Mouse (Mus musculus) MEL (cell line): ENCODE results near the gene Npcd. TPM values are rescaled to one million over a fixed set of nuclear protein-coding genes. Genes with fewer than 3 reads are reported as not detected.

Experiments
- DNase-seq: peaks from one replicate; pipeline ENCODE4 v3.0.0; 2011; ENCODE audit warnings: low read depth, low spot score
- H3K27ac ChIP-seq: 2 replicates; pipeline ENCODE4 v1.5.1; 2012; ENCODE audit warnings: low read depth, mild to moderate bottlenecking, control low read depth, low read length, moderate library complexity; ENCODE audit not compliant: control insufficient read depth
- H3K27me3 ChIP-seq, 2 experiments: fragments of 150-350 bp in 1 of 2; sonication (generic) in 1 of 2; 2 replicates each; pipeline ENCODE4 v1.6.1; 2012; ENCODE audit warnings: low read length in 2 of 2, mild to moderate bottlenecking in 2 of 2, improper control_type of control experiment in 1 of 2, moderate library complexity in 1 of 2; ENCODE audit not compliant: insufficient read depth in 2 of 2, control insufficient read depth in 1 of 2
- H3K36me3 ChIP-seq, 2 experiments: 2 replicates each; pipeline ENCODE4 v1.6.1; 2012 to 2014; ENCODE audit warnings: low read length in 2 of 2, improper control_type of control experiment in 1 of 2, inconsistent platforms in 1 of 2, mild to moderate bottlenecking in 1 of 2; ENCODE audit not compliant: insufficient read depth in 2 of 2, control insufficient read depth in 1 of 2
- H3K4me1 ChIP-seq, 2 experiments: fragments of 150-350 bp in 1 of 2; sonication (generic) in 1 of 2; 2 replicates each; pipeline ENCODE4 v1.6.1; 2012; ENCODE audit warnings: low read length in 2 of 2, improper control_type of control experiment in 1 of 2, mild to moderate bottlenecking in 1 of 2; ENCODE audit not compliant: insufficient read depth in 2 of 2, control insufficient read depth in 1 of 2
- H3K4me3 ChIP-seq, 2 experiments: fragments of 150-350 bp in 1 of 2; sonication (generic) in 1 of 2; 2 replicates each; pipeline ENCODE4 v1.5.1; 2012; ENCODE audit warnings: low read depth in 2 of 2, low read length in 2 of 2, mild to moderate bottlenecking in 2 of 2, moderate library complexity in 2 of 2, control low read depth in 1 of 2, improper control_type of control experiment in 1 of 2; ENCODE audit not compliant: control insufficient read depth in 1 of 2, insufficient read depth in 1 of 2
- H3K79me2 ChIP-seq: 2 replicates; pipeline ENCODE4 v1.6.1; 2012; ENCODE audit warnings: mild to moderate bottlenecking, low read length, moderate library complexity; ENCODE audit not compliant: control insufficient read depth, poor library complexity, insufficient read depth
- H3K9ac ChIP-seq: 2 replicates; pipeline ENCODE4 v1.6.1; 2012; ENCODE audit warnings: low read depth, mild to moderate bottlenecking, control low read depth, low read length, moderate library complexity; ENCODE audit not compliant: control insufficient read depth, poor library complexity, severe bottlenecking
- H3K9me3 ChIP-seq: fragments of 150-350 bp; sonication (generic); replicated peaks from 2 replicates; pipeline ENCODE4 v1.6.1; 2012; ENCODE audit warnings: mild to moderate bottlenecking, low read length, improper control_type of control experiment, moderate library complexity; ENCODE audit not compliant: insufficient read depth
- CHD1 ChIP-seq: IDR thresholded peaks from 2 replicates; pipeline ENCODE4 v1.6.1; 2012; ENCODE audit warnings: low read depth, mild to moderate bottlenecking, inconsistent platforms, low read length, improper control_type of control experiment
- CHD2 ChIP-seq: IDR thresholded peaks from 2 replicates; pipeline ENCODE4 v1.6.1; 2011; ENCODE audit warnings: low read length, improper control_type of control experiment
- CTCF ChIP-seq, 3 experiments: IDR thresholded peaks in 2 of 3; conservative IDR thresholded peaks in 1 of 3; 2 replicates each; pipeline ENCODE4 v1.5.1; 2011 to 2012; ENCODE audit warnings: low read length in 3 of 3, low read depth in 2 of 3, mild to moderate bottlenecking in 2 of 3, improper control_type of control experiment in 1 of 3, inconsistent platforms in 1 of 3, mixed read lengths in 1 of 3, moderate library complexity in 1 of 3; ENCODE audit not compliant: control insufficient read depth in 1 of 3, insufficient read depth in 1 of 3, poor library complexity in 1 of 3, severe bottlenecking in 1 of 3
- ELF1 ChIP-seq: IDR thresholded peaks from 2 replicates; pipeline ENCODE4 v1.6.1; 2014; ENCODE audit warnings: low read depth, mild to moderate bottlenecking, inconsistent platforms, low read length, improper control_type of control experiment, moderate library complexity
- EP300 ChIP-seq, 2 experiments: IDR thresholded peaks; 2 replicates each; pipeline ENCODE4 v1.6.1; 2011; ENCODE audit warnings: improper control_type of control experiment in 2 of 2, low read length in 2 of 2, low read depth in 1 of 2, mild to moderate bottlenecking in 1 of 2
- ETS1 ChIP-seq: IDR thresholded peaks from 2 replicates; pipeline ENCODE4 v1.6.1; 2012; ENCODE audit warnings: low read depth, mild to moderate bottlenecking, inconsistent platforms, low read length, improper control_type of control experiment, moderate library complexity
- GABPA ChIP-seq: IDR thresholded peaks from 2 replicates; pipeline ENCODE4 v1.6.1; 2012; ENCODE audit warnings: low read depth, mild to moderate bottlenecking, inconsistent platforms, low read length, improper control_type of control experiment, moderate library complexity
- HCFC1 ChIP-seq: IDR thresholded peaks from 2 replicates; pipeline ENCODE4 v1.6.1; 2012; ENCODE audit warnings: low read depth, mild to moderate bottlenecking, inconsistent platforms, low read length, improper control_type of control experiment, moderate library complexity
- JUND ChIP-seq: IDR thresholded peaks from 2 replicates; pipeline ENCODE4 v1.6.1; 2011; ENCODE audit warnings: low read depth, mild to moderate bottlenecking, improper control_type of control experiment, low read length
- KAT2A ChIP-seq: conservative IDR thresholded peaks from 2 replicates; pipeline ENCODE4 v1.6.1; 2012; ENCODE audit warnings: low read depth, low read length, improper control_type of control experiment, inconsistent platforms
- MAFK ChIP-seq: IDR thresholded peaks from 2 replicates; pipeline ENCODE4 v1.6.1; 2011; ENCODE audit warnings: low read depth, mild to moderate bottlenecking, low read length, improper control_type of control experiment, borderline replicate concordance
- MAX ChIP-seq: IDR thresholded peaks from 2 replicates; pipeline ENCODE4 v1.6.1; 2011; ENCODE audit warnings: low read length, improper control_type of control experiment
- MAZ ChIP-seq: IDR thresholded peaks from 2 replicates; pipeline ENCODE4 v1.6.1; 2012; ENCODE audit warnings: low read depth, mild to moderate bottlenecking, inconsistent platforms, low read length, improper control_type of control experiment
- MXI1 ChIP-seq: IDR thresholded peaks from 2 replicates; pipeline ENCODE4 v1.6.1; 2011; ENCODE audit warnings: mild to moderate bottlenecking, low read depth, low read length, improper control_type of control experiment
- MYB ChIP-seq: IDR thresholded peaks from 2 replicates; pipeline ENCODE4 v1.6.1; 2011; ENCODE audit warnings: mild to moderate bottlenecking, low read depth, low read length, improper control_type of control experiment
- MYC ChIP-seq: IDR thresholded peaks from 2 replicates; pipeline ENCODE4 v1.6.1; 2011; ENCODE audit warnings: low read depth, mild to moderate bottlenecking, low read length, improper control_type of control experiment, moderate library complexity
- NELFE ChIP-seq: IDR thresholded peaks from 2 replicates; pipeline ENCODE4 v1.6.1; 2011; ENCODE audit warnings: low read depth, low read length, improper control_type of control experiment
- NRF1 ChIP-seq: IDR thresholded peaks from 2 replicates; pipeline ENCODE4 v1.6.1; 2014; ENCODE audit warnings: low read depth, mild to moderate bottlenecking, inconsistent platforms, low read length, improper control_type of control experiment, moderate library complexity; ENCODE audit not compliant: poor library complexity, insufficient read depth, severe bottlenecking
- POLR2A ChIP-seq, 2 experiments: IDR thresholded peaks; 2 replicates each; pipeline ENCODE4 v1.6.1; 2011 to 2012; ENCODE audit warnings: low read length in 2 of 2, mild to moderate bottlenecking in 2 of 2, control low read depth in 1 of 2, improper control_type of control experiment in 1 of 2, low read depth in 1 of 2, moderate library complexity in 1 of 2; ENCODE audit not compliant: control insufficient read depth in 1 of 2, insufficient read depth in 1 of 2, poor library complexity in 1 of 2
- POLR2AphosphoS2 ChIP-seq: IDR thresholded peaks from 2 replicates; pipeline ENCODE4 v1.6.1; 2011; ENCODE audit warnings: low read length, improper control_type of control experiment
- POLR2AphosphoS5 ChIP-seq: IDR thresholded peaks from 2 replicates; pipeline ENCODE4 v1.6.1; 2012; ENCODE audit warnings: low read depth, borderline replicate concordance, mild to moderate bottlenecking, inconsistent platforms, low read length, moderate library complexity, mixed read lengths
- SMC3 ChIP-seq: IDR thresholded peaks from 2 replicates; pipeline ENCODE4 v1.6.1; 2011; ENCODE audit warnings: low read depth, low read length, improper control_type of control experiment
- TAL1 ChIP-seq: IDR thresholded peaks from 2 replicates; pipeline ENCODE4 v1.6.1; 2012; ENCODE audit warnings: mild to moderate bottlenecking, inconsistent platforms, low read length, moderate library complexity, mixed read lengths
- TCF12 ChIP-seq: IDR thresholded peaks from 2 replicates; pipeline ENCODE4 v1.6.1; 2014; ENCODE audit warnings: low read depth, mild to moderate bottlenecking, inconsistent platforms, low read length, improper control_type of control experiment, moderate library complexity
- UBTF ChIP-seq: IDR thresholded peaks from 2 replicates; pipeline ENCODE4 v1.6.1; 2012; ENCODE audit warnings: low read depth, mild to moderate bottlenecking, inconsistent platforms, low read length, improper control_type of control experiment, moderate library complexity, borderline replicate concordance; ENCODE audit not compliant: insufficient read depth
- USF1 ChIP-seq: IDR thresholded peaks from 2 replicates; pipeline ENCODE4 v1.6.1; 2014; ENCODE audit warnings: low read depth, mild to moderate bottlenecking, inconsistent platforms, low read length, improper control_type of control experiment, moderate library complexity
- ZC3H11A ChIP-seq: IDR thresholded peaks from 2 replicates; pipeline ENCODE4 v1.6.1; 2012; ENCODE audit warnings: low read depth, mild to moderate bottlenecking, inconsistent platforms, low read length, improper control_type of control experiment
- ZKSCAN1 ChIP-seq: IDR thresholded peaks from 2 replicates; pipeline ENCODE4 v1.6.1; 2012; ENCODE audit warnings: low read depth, mild to moderate bottlenecking, inconsistent platforms, low read length, improper control_type of control experiment, moderate library complexity
- ZMIZ1 ChIP-seq: IDR thresholded peaks from 2 replicates; pipeline ENCODE4 v1.6.1; 2012; ENCODE audit warnings: low read depth, mild to moderate bottlenecking, inconsistent platforms, low read length, improper control_type of control experiment, moderate library complexity
- polyA plus RNA-seq, 2 experiments: library from polyadenylated mRNA; stranded (reverse) in 1 of 2; unstranded in 1 of 2; fragments of >175 nt in 1 of 2; fragments of >200 nt in 1 of 2; gene quantifications; 2 replicates each; pipeline versions ENCODE4 v1.2.1 to v1.2.4; 2012; ENCODE audit warnings: low replicate concordance in 2 of 2, low read depth in 1 of 2; ENCODE audit not compliant: insufficient read length in 2 of 2, insufficient read depth in 1 of 2, missing spikeins in 1 of 2
- total RNA-seq: library from RNA; depleted of rRNA; stranded (reverse); fragments of 300-350 nt; gene quantifications from 2 replicates; pipeline ENCODE4 v1.2.3, GENCODE M21; 2012

Gene Npcd
- total and polyA plus RNA-seq, 3 experiments: not detected

DNA sequence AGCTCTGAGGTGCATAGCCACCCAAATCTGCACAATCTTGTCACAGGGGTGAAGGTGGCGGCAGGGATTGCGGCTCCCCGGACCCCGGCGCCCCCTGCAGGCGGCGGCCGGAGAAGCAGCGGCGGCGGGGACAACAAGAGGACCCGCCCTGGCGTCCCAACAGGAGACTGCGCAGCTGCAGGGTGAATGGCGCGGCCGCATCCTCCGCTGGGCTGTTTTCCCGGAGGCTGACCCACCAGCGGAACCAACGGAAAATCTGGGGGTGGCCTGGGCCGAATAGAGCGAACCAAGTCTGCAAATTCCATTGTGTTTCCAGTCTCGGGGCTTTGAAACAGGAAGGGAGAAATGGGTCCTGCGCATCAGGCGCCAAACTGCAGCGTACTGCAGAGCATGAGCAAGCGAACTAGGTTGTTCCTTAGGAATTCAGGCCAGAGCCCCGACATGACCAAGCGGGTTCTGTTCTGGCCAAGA, 49.4 kb upstream of the Npcd start (continued):
- TF ChIP-seq ZMIZ1 (peak; percentile 56; the same call in 1 of the 2 replicates), SMC3 (peak; percentile 55), MYC (no peak), ETS1 (no peak), MXI1 (peak; percentile 57; the same call in 1 of the 2 replicates), MYB (no peak), ZC3H11A (0 out of 2 replicates have a peak, but pooled peaks have one; percentile 24), POLR2AphosphoS2 (no peak), MAX (no peak)

DNA sequence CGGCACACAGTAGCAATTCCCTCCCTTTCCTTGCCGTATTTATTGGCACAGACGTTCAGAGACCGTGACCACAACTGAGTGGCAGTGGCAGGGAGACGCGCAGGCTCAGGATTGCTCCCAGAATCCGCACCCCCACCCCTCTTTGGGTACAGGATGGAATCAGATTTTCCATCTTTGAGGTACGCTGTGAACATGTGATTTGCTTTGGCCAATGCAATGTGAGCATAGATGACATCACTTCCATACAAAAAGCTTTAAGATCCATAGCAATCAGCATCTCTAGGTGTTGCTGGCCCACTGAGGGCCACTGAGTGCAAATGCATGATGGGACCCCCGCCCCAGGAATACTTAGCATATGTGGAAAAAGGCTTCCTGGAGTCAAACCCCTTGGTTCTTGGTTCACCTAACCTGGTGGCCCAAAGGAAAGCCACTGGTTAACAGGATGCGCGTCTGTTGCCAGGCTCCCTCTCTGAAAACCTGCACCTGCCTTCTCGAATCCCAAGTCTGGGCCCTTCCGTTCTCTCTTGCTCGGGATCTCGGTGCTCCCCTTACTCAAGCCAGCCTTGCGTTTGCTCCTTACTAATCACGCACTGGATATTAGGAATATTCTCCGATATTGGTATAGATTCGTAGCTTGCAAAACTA, 48.7 kb upstream of the Npcd start:
- no peak for DNase-seq

DNA sequence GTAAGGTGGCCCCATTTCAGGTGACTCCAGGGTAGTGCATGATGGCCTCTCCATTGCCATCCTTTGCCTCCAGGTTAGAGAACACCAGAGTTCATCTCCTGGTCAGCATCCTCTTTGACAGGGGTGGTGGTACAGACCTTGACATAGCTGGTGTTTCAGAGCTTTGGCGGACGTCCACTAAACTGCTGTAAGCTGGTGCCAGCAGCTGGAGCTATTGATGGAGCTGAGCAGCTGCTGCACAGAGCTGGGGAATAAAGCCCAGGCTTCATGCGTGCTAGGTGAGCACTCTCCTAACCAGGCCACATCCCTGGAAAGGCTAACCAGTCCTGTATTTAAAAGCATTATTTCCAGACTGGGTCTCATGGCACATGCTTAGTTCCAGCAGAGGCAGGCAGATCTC, 46.4 kb upstream of the Npcd start:
- no peaks in the 10 kb centered on the region; the same call in 1 of the 2 replicates for H3K79me2 ChIP-seq
- DNase-seq: no peak
- H3K27me3 ChIP-seq: no peaks in the 10 kb centered on the region
- no peak overlapping the region for H3K27ac ChIP-seq
- peaks cover 3 to 13% of the 10 kb centered on the region in 2 experiments; a peak in 3 of 4 replicates for H3K4me1 ChIP-seq
- H3K9me3 ChIP-seq: no peaks in the 10 kb centered on the region
- H3K9ac ChIP-seq: no peak overlapping the region
- H3K36me3 ChIP-seq: peaks cover 0 to 7% of the 10 kb centered on the region in 2 experiments; a peak in 1 of 4 replicates
- H3K4me3 ChIP-seq: no peak overlapping the region
- TF ChIP-seq CTCF (IDR thresholded peaks at IDR 0.05 in 2 of 3, conservative IDR thresholded peaks at IDR 0.05 in 1 of 3; ENCODE audit: control insufficient read depth in 1 of 3, insufficient read depth in 1 of 3, low read depth in 2 of 3, low read length in 3 of 3, poor library complexity in 1 of 3, severe bottlenecking in 1 of 3): no peak
- no peak for TF ChIP-seq MAX
- TF ChIP-seq SMC3: no peak
- TF ChIP-seq ZMIZ1: no peak
- no peak for TF ChIP-seq GABPA
- TF ChIP-seq NRF1: no peak
- no peak for TF ChIP-seq ELF1
- TF ChIP-seq USF1: no peak
- TF ChIP-seq ETS1: no peak
- no peak for TF ChIP-seq ZKSCAN1
- TF ChIP-seq TAL1: no peak
- no peak for TF ChIP-seq TCF12
- TF ChIP-seq CHD2: no peak
- no peak for TF ChIP-seq POLR2A (IDR thresholded peaks at IDR 0.05; ENCODE audit: control insufficient read depth in 1 of 2, insufficient read depth in 1 of 2, low read depth in 1 of 2, low read length in 2 of 2, poor library complexity in 1 of 2)
- no peak for TF ChIP-seq MAZ
- no peak for TF ChIP-seq ZC3H11A
- TF ChIP-seq KAT2A: no peak

More for the DNA sequence above, 48.7 kb upstream of the Npcd start:
- Histone ChIP-seq H3K4me1 (peaks cover 3 to 13% of the 10 kb centered on the region in 2 experiments; a peak in 3 of 4 replicates), H3K9me3 (no peaks in the 10 kb centered on the region), H3K4me3 (no peak overlapping the region), H3K79me2 (no peaks in the 10 kb centered on the region; the same call in 1 of the 2 replicates), H3K9ac (no peak overlapping the region), H3K27me3 (no peaks in the 10 kb centered on the region), H3K27ac (no peak overlapping the region), H3K36me3 (peaks cover 0 to 7% of the 10 kb centered on the region in 2 experiments; a peak in 1 of 4 replicates)
- no peak for TF ChIP-seq MAX
- no peak for TF ChIP-seq CHD1
- no peak for TF ChIP-seq MXI1
- no peak for TF ChIP-seq GABPA
- TF ChIP-seq ETS1: no peak
- no peak for TF ChIP-seq MAZ
- no peak for TF ChIP-seq CTCF (IDR thresholded peaks at IDR 0.05 in 2 of 3, conservative IDR thresholded peaks at IDR 0.05 in 1 of 3; ENCODE audit: control insufficient read depth in 1 of 3, insufficient read depth in 1 of 3, low read depth in 2 of 3, low read length in 3 of 3, poor library complexity in 1 of 3, severe bottlenecking in 1 of 3)
- TF ChIP-seq NELFE: no peak
- no peak for TF ChIP-seq EP300 (IDR thresholded peaks at IDR 0.05; ENCODE audit: low read depth in 1 of 2, low read length in 2 of 2)
- no peak for TF ChIP-seq JUND
- TF ChIP-seq POLR2AphosphoS5: no peak
- TF ChIP-seq MAFK: no peak
- TF ChIP-seq HCFC1: no peak
- no peak for TF ChIP-seq POLR2A (IDR thresholded peaks at IDR 0.05; ENCODE audit: control insufficient read depth in 1 of 2, insufficient read depth in 1 of 2, low read depth in 1 of 2, low read length in 2 of 2, poor library complexity in 1 of 2)
- TF ChIP-seq SMC3: no peak
- TF ChIP-seq UBTF: no peak
- no peak for TF ChIP-seq TAL1
